Mouse (Mus musculus): ENCODE results near the gene AL731706.1. TPM values are rescaled to one million over a fixed set of nuclear protein-coding genes. Genes with fewer than 3 reads are reported as not detected.
A peak's percentile ranks its signal among the peaks of the same experiment; 100 is the strongest.
"Not testable (repeated sequence)": the region's sequence is repeated elsewhere in the genome, so short reads cannot be mapped to it uniquely, and the experiment has no call there.

AL731706.1 gene
- polyA plus RNA-seq, 1 experiment from 2014 or later, result 17.0 TPM

- no peak for TF ChIP-seq CTCF (IDR thresholded peaks at IDR 0.05)
- CTCF ChIA-PET, result interaction anchor here (1.3 kb wide), 1 partner anchor 1033 kb away, joined by 3 read pairs; no protein-coding TSS in a partner anchor
- POLR2A ChIA-PET, result interaction anchor here (0.7 kb wide), 1 partner anchor 154 kb away, joined by 7 read pairs; no protein-coding TSS in a partner anchor
- in situ Hi-C loops (cut with MboI; ENCODE audit: low pct_unique_long_range_greater_than_20kb), result no loop called here
- ATAC-seq, result no peak
- DNase-seq (ENCODE audit: low read depth, low spot score), result no peak
- no peaks in the 10 kb centered on the region for H3K27me3 ChIP-seq
These were observed 18.1 kb upstream of the AL731706.1 start for GRCm38 (mm10) chr2:136909298-136909697.

- in situ Hi-C loops (cut with MboI; ENCODE audit: low pct_unique_long_range_greater_than_20kb), result no loop called here
- ChIA-PET POLR2A (interaction anchor here (0.7 kb wide), 1 partner anchor 154 kb away, joined by 7 read pairs; no protein-coding TSS in a partner anchor), CTCF (no interaction called here)
- no peak for TF ChIP-seq CTCF (IDR thresholded peaks at IDR 0.05)
- ATAC-seq, result no peak
- DNase-seq (ENCODE audit: low read depth, low spot score), result no peak
- H3K27me3 ChIP-seq, result no peaks in the 10 kb centered on the region
These were observed 17.4 kb upstream of the AL731706.1 start for GRCm38 (mm10) chr2:136908596-136908995.

GRCm38 (mm10) chr2:136896131-136896530 lies 4.9 kb upstream of the AL731706.1 start:
- ChIA-PET CTCF (interaction anchor here (2.9 kb wide), 1 partner anchor 10 kb away, joined by 11 read pairs; no protein-coding TSS in a partner anchor), POLR2A (no interaction called here)
- TF ChIP-seq CTCF (IDR thresholded peaks at IDR 0.05), result no peak
- ATAC-seq, result no peak
- no peak for DNase-seq (ENCODE audit: low read depth, low spot score)
- in situ Hi-C loops (cut with MboI; ENCODE audit: low pct_unique_long_range_greater_than_20kb), result no loop called here
- H3K27me3 ChIP-seq, result no peaks in the 10 kb centered on the region

GRCm38 (mm10) chr2:136894494-136894893 lies 3.3 kb upstream of the AL731706.1 start:
- no peak for ATAC-seq
- no peak for DNase-seq (ENCODE audit: low read depth, low spot score)
- in situ Hi-C loops (cut with MboI; ENCODE audit: low pct_unique_long_range_greater_than_20kb), result no loop called here
- no peak for TF ChIP-seq CTCF (IDR thresholded peaks at IDR 0.05)
- no peaks in the 10 kb centered on the region for H3K27me3 ChIP-seq
- CTCF ChIA-PET, result interaction anchor here (1.4 kb wide), 2 partner anchors 59 to 88 kb away, joined by 3 to 4 read pairs; no protein-coding TSS in a partner anchor
- POLR2A ChIA-PET, result no interaction called here

GRCm38 (mm10) chr2:136891951-136892371 lies 772 bp upstream of the AL731706.1 start:
- POLR2A ChIA-PET, result interaction anchor here (1.4 kb wide), 1 partner anchor 28 kb away, joined by 3 read pairs; no protein-coding TSS in a partner anchor
- ATAC-seq (peak; percentile 74), DNase-seq (ENCODE audit: low read depth, low spot score) (peak; percentile 91)
- CTCF ChIA-PET, result interaction anchor here (1.1 to 1.4 kb wide), 5 partner anchors 10 to 187 kb away, joined by 3 to 4 read pairs (median 3); no protein-coding TSS in a partner anchor
- H3K27me3 ChIP-seq, result no peaks in the 10 kb centered on the region
- in situ Hi-C loops (cut with MboI; ENCODE audit: low pct_unique_long_range_greater_than_20kb), result no loop called here
- no peak for TF ChIP-seq CTCF (IDR thresholded peaks at IDR 0.05)

GRCm38 (mm10) chr2:136890716-136891067 lies 497 bp downstream of the AL731706.1 start:
- peak; percentile 60 for ATAC-seq
- H3K27me3 ChIP-seq; in situ Hi-C loops (cut with MboI; ENCODE audit: low pct_unique_long_range_greater_than_20kb); DNase-seq (ENCODE audit: low read depth, low spot score); POLR2A ChIA-PET: not testable (repeated sequence)
- CTCF ChIA-PET, result interaction anchor here (1.1 to 1.4 kb wide), 2 partner anchors 13 to 188 kb away, joined by 3 to 4 read pairs; no protein-coding TSS in a partner anchor

- no peak for DNase-seq (ENCODE audit: low read depth, low spot score)
- no peak for ATAC-seq
- ChIA-PET CTCF (interaction anchor here (0.8 to 1.2 kb wide), 2 partner anchors 227 to 401 kb away, joined by 3 to 4 read pairs; no protein-coding TSS in a partner anchor), POLR2A (no interaction called here)
- TF ChIP-seq CTCF (IDR thresholded peaks at IDR 0.05), result peak; percentile 53
- H3K27me3 ChIP-seq, result no peaks in the 10 kb centered on the region
- in situ Hi-C loops (cut with MboI; ENCODE audit: low pct_unique_long_range_greater_than_20kb), result no loop called here
These were observed 4.3 kb downstream of the AL731706.1 start for GRCm38 (mm10) chr2:136886846-136887245.

- TF ChIP-seq CTCF (IDR thresholded peaks at IDR 0.05), result no peak
- POLR2A ChIA-PET, result no interaction called here
- in situ Hi-C loops (cut with MboI; ENCODE audit: low pct_unique_long_range_greater_than_20kb), result no loop called here
- DNase-seq (ENCODE audit: low read depth, low spot score), result no peak
- CTCF ChIA-PET, result no interaction called here
- no peaks in the 10 kb centered on the region for H3K27me3 ChIP-seq
- ATAC-seq, result no peak
These were observed 5.6 kb downstream of the AL731706.1 start, which contains the start of gene AL731706.2 for GRCm38 (mm10) chr2:136885579-136885978. Gene AL731706.2, minus strand, starts transcription at chr2:136885679.

- ChIA-PET CTCF (interaction anchor here (1.1 to 1.4 kb wide), 2 partner anchors 18 to 369 kb away, joined by 3 read pairs; no protein-coding TSS in a partner anchor), POLR2A (interaction anchor here (0.6 kb wide), 1 partner anchor 25 kb away, joined by 4 read pairs; no protein-coding TSS in a partner anchor)
- DNase-seq (ENCODE audit: low read depth, low spot score) (no peak), ATAC-seq (no peak)
- TF ChIP-seq CTCF (IDR thresholded peaks at IDR 0.05), result no peak
- in situ Hi-C loops (cut with MboI; ENCODE audit: low pct_unique_long_range_greater_than_20kb), result no loop called here
- no peaks in the 10 kb centered on the region for H3K27me3 ChIP-seq
These were observed 36.4 kb downstream of the AL731706.1 start for GRCm38 (mm10) chr2:136854543-136855388.

- CTCF ChIA-PET, result interaction anchor here (1.4 kb wide), 1 partner anchor 8 kb away, joined by 3 read pairs; no protein-coding TSS in a partner anchor
- ATAC-seq (no peak), DNase-seq (ENCODE audit: low read depth, low spot score) (no peak)
- in situ Hi-C loops (cut with MboI; ENCODE audit: low pct_unique_long_range_greater_than_20kb), result no loop called here
- H3K27me3 ChIP-seq, result no peaks in the 10 kb centered on the region
- no peak for TF ChIP-seq CTCF (IDR thresholded peaks at IDR 0.05)
- POLR2A ChIA-PET, result no interaction called here
These were observed 40.8 kb downstream of the AL731706.1 start for GRCm38 (mm10) chr2:136850366-136850765.

- H3K27me3 ChIP-seq, result no peaks in the 10 kb centered on the region
- no peak for TF ChIP-seq CTCF (IDR thresholded peaks at IDR 0.05)
- ChIA-PET POLR2A (no interaction called here), CTCF (no interaction called here)
- DNase-seq (ENCODE audit: low read depth, low spot score), result no peak
- ATAC-seq, result no peak
- in situ Hi-C loops (cut with MboI; ENCODE audit: low pct_unique_long_range_greater_than_20kb), result no loop called here
These were observed 53.2 kb downstream of the AL731706.1 start for GRCm38 (mm10) chr2:136837994-136838393.

All from Patski (cell line).